Mouse (Mus musculus): ENCODE results near the gene Vwa7. TPM values are rescaled to one million over a fixed set of nuclear protein-coding genes. Genes with fewer than 3 reads are reported as not detected.

Vwa7 gene
- polyA plus RNA-seq, 1 experiment from 2014 or later: 0.06 TPM

DNA sequence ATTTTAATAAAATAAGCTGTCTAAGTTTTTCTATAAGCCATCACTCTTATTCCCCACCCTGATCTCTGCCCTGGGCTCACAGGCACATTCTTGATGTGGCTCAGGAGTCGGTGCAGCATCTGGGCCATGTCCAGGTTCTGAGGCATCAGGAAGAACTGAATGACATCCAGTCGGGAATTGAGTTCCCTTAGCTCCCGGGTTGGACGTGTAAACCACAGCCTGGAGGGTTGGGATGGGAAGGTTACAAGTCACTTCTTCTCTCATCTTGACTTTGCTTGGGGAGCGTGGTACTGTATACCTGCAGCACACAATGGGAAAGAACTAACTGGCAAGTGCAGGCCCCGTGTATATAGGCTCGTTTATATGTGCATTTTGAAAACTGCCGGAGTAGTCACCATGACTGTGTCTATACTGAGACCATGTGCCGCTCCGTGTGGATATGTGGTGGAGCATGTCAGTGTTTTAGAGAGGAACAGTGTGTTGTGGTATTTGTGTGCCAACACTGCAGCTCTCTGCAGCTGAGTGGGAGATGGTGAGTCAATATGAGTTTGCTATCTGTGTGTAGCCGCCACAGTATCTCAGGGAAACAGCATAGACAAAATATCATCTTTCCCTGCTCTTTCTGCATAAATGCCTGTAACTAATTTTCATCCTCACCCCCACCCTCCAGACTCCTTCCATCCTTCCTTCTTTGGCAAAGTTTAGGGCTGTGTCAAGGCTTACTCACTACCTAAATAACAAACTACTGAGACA is 22.9 kb downstream of the Vwa7 start:
- Histone ChIP-seq H3K79me2 (ENCODE audit: inconsistent target) (no peaks in the 10 kb centered on the region), H3K27ac (no peak overlapping the region), H3K36me3 (ENCODE audit: inconsistent target) (no peaks in the 10 kb centered on the region), H3K4me3 (ENCODE audit: inconsistent target) (no peak overlapping the region)
- 95% methylated on average over 11 of the region's 11 CpGs for WGBS (ENCODE audit: missing documents)

DNA sequence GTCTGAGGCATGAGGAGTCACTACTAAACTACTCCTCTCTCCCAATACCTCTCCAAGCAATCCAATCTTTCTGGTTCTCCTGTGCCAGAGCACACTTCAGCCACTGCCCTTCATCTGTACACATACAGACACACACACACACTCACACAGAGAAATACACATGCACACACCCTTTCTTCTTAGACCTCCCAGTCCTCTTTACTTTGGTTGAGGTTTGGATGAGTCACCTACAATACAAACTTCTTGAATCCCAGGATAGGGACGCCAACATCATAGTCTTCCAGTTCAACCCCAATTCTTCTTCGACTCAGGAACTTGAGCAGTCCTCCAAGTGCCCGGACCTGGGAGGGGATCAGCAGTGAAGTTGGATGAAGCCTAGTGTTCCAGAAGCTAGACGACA is 27.4 kb downstream of the Vwa7 start:
- 96% methylated on average over 4 of the region's 4 CpGs for WGBS (ENCODE audit: missing documents)
- Histone ChIP-seq H3K27ac (peak overlapping the region; percentile 96), H3K79me2 (ENCODE audit: inconsistent target) (no peaks in the 10 kb centered on the region), H3K36me3 (ENCODE audit: inconsistent target) (no peaks in the 10 kb centered on the region), H3K4me3 (ENCODE audit: inconsistent target) (no peak overlapping the region)

DNA sequence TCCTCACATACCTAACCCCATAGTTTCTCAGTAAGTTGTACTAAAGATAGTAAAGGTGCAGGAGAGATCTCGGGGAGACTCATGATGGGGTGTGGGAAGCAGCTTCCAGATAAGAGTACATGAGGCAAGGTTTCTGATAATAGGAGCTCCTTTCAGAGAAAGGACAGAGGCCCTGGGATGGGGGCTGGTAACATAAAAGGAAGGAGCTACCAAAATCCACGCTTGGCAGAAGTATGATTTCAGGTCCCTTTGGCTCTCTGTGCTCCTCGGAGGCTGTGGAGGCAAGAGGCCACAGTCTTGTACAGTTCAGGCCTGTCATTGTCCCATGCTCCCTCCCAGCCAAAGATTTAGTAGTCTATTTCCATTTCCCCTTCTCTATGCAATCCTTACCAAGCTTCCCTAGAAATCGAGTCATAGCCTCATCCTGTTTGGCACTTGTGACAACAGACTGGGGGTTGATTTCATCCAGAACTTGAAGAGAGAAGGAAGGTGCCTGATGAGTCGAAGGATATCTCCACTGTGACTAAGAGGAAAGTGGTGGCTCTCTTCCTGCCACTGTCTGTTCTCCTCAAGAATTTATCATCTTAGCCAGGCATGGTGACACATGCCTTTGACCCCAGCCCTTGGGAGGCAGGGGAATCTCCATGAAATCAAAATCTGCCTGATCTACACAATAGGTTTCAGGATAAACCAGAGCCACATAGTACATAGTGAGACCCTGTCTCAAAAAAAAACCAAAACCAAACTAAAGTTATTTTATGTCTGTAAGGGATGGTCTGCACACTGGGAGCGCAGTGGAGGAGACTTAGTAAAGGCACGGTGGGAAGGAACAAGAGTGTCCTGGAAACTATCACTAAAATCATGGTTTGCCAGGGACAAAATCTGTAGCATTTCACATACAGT is 28.8 kb downstream of the Vwa7 start:
- H3K79me2 ChIP-seq (ENCODE audit: inconsistent target): peaks cover 4% of the 10 kb centered on the region; the same call in 1 of the 2 replicates
- peak overlapping the region; percentile 56 for H3K4me3 ChIP-seq (ENCODE audit: inconsistent target)
- H3K36me3 ChIP-seq (ENCODE audit: inconsistent target): no peaks in the 10 kb centered on the region
- WGBS (ENCODE audit: missing documents): 49% methylated on average over 7 of the region's 7 CpGs
- peak overlapping the region; percentile 96 for H3K27ac ChIP-seq

DNA sequence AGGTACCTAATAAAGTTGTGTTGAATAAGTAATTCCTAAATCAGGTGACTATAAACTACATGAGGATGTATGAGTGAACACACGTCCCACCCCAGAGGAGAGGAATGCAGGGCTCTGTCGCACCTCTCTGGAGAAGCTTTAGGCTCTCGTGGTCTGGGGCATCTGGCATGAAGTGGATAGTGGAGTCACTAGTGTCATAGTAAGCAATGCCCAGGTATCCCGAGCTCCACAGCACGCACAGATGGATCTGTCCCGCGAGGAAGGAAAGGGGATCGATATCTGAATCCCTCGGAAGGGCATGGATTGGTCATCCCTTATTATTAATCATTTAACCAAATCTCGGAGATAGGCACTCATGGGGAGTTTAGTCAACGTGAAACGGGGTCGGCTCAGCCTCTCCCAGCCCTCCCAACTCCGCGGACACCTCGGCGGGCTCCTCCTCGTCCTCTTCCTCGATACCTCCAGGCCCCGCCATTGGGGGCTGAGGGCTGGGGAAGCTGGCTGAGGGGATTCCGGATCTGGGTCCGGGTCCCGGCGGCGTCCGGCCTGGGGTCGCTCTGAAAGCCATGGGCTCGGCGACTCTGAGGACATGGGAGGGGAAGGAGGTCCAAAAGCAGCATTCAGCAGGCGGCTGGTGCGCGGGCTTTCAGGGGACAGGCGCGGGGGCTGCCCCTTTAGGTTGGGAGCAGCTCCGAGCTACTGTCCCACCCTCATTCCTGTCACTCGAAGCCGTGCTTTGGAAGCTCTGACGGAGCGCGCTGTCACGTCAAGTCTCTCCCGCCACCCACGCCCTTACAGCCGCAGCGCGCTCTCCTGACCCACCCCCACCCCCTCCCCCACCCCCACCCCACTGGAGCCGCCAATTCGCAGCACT is 29.7 kb downstream of the Vwa7 start:
- WGBS (ENCODE audit: missing documents): 3% methylated on average over 43 of the region's 48 CpGs
- no peaks in the 10 kb centered on the region for H3K36me3 ChIP-seq (ENCODE audit: inconsistent target)
- H3K79me2 ChIP-seq (ENCODE audit: inconsistent target): peaks cover 13% of the 10 kb centered on the region; the same call in 1 of the 2 replicates
- peak overlapping the region; percentile 56 for H3K4me3 ChIP-seq (ENCODE audit: inconsistent target)
- peak overlapping the region; percentile 96 for H3K27ac ChIP-seq

DNA sequence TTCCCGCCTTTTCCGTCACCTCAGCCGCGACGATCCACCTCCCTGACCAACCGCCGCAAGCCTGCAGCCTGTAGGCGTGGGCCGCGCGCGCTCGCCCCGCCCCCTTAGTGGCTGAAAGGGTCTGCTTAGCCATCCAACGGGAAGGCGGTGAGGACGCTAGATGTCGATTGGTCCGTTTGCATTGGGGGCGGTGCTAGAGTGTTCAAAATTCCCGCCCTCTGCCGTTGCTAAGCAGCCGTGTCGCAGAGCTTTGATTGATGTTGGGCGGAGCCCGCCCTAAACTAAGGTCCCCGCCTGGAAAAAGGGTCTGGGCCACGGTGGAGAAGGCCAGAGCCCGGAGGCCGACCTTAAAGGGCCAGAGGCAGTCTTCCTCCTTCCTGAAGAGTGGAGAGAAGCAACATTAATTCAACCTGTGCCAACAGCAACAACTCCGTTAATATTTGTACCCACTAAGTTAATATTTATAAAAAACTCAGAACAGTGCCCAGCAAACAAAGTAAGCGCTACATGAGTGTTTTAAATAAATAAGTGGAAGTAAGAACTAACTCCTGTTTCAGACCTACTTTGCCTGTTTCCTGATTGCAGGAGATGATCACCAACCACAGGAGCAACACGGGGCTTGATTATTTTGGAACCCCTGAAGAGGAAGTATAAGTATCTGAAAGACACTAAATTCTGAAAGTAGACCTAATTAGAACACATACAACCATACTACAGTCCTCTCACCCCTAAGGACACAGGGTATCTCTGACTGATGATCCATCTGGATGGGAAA is 30.5 kb downstream of the Vwa7 start, which contains the start of gene Msh5:
TSS of gene Msh5 (minus strand) at position 65 of the 775 bp plus-strand sequence.
- Histone ChIP-seq H3K4me3 (ENCODE audit: inconsistent target) (peak within 1 kb of the TSS; percentile 56), H3K36me3 (ENCODE audit: inconsistent target) (no peaks in the 10 kb centered on the region), H3K27ac (peak within 1 kb of the TSS; percentile 98), H3K79me2 (ENCODE audit: inconsistent target) (peaks cover 21% of the 10 kb centered on the region)
- 0% methylated on average over 33 of the region's 33 CpGs for WGBS (ENCODE audit: missing documents)

DNA sequence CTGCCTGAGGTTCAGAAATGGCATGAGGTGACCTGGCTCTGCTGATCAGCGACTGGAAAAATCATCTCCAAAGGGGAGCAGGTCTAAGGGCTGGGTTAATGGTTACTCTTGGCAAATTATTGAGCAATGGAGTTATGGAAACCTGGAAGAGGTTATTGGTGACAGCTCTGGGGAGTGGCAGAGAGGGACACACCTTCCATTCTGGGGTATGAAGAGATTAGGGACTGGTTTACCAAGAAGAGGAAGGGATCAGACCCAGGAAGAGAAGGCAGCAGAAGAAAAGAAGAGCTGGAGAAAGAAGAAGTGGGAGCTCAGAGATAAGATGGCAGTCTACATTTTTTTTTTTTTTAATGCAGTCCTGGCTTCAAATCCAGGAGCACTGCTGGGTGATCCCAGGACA is 31.3 kb downstream of the Vwa7 start:
- H3K79me2 ChIP-seq (ENCODE audit: inconsistent target): peaks cover 29% of the 10 kb centered on the region
- WGBS (ENCODE audit: missing documents): 0% methylated on average over 1 of the region's 1 CpGs
- H3K36me3 ChIP-seq (ENCODE audit: inconsistent target): peaks cover 5% of the 10 kb centered on the region; the same call in 1 of the 2 replicates
- H3K27ac ChIP-seq: peak overlapping the region; percentile 98
- no peak overlapping the region for H3K4me3 ChIP-seq (ENCODE audit: inconsistent target)

DNA sequence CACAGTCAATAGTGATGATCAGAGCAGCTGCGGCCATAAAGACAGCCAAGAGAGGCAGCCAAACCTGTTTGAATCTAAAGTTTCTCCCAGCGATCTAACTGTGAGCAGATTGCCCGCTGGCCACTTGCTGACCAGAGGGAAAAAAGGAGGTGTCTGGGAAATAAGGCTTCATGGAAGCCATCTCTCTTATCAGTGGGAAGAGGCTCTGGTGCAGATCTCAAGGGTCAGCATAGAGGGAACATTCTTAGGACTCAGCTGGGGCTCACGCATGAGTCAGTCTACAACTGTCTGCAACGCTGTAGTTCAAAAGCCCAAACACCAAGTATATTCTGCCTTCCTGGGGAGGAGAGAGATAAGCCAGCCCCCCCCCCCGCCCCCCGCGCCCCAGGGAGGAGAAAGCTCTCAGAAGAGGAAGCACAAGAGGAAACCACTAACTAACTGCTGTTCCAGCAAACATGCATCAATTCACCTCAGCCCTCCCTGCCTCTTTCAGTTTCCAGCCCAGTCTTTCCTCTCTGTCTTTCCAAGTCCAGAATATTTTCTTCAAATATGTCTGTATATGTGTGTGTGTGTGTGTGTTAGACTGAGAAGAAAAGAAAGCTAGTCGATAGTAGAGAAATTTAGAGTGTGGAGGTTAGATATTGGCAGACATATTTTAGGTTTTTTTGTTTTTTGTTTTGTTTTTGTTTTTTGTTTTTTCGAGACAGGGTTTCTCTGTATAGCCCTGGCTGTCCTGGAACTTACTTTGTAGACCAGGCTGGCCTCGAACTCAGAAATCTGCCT is 32.0 kb downstream of the Vwa7 start:
- 0% methylated on average over 11 of the region's 11 CpGs for WGBS (ENCODE audit: missing documents)
- peaks cover 36% of the 10 kb centered on the region for H3K79me2 ChIP-seq (ENCODE audit: inconsistent target)
- H3K4me3 ChIP-seq (ENCODE audit: inconsistent target): no peak overlapping the region; the same call in 1 of the 2 replicates
- H3K36me3 ChIP-seq (ENCODE audit: inconsistent target): peaks cover 12% of the 10 kb centered on the region; the same call in 1 of the 2 replicates
- peak overlapping the region; percentile 98 for H3K27ac ChIP-seq

DNA sequence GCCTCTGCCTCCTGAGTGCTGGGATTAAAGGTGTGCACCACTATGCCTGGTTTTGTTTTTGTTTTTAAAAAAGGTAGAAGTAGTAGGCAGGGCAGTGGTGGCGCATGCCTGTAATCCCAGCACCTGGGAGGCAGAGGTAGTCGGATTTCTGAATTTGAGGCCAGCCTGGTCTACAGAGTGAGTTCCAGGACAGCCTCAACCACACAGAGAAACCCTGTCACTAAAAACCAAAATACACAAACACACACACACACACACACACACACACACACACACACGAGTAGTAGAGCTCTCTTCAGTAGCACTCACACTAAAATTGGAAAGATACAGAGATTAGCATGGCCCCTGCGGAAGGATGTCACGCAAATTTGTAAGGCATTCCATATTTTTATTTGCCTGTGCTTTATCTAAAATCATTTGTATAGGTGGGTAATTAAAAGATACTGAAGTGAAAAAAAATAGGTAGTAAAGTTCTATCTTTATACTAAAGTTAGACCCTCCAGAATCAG is 32.6 kb downstream of the Vwa7 start:
- WGBS (ENCODE audit: missing documents): 18% methylated on average over 5 of the region's 5 CpGs
- H3K36me3 ChIP-seq (ENCODE audit: inconsistent target): peaks cover 18% of the 10 kb centered on the region; the same call in 1 of the 2 replicates
- peak overlapping the region; percentile 94; the same call in 1 of the 2 replicates for H3K4me3 ChIP-seq (ENCODE audit: inconsistent target)

DNA sequence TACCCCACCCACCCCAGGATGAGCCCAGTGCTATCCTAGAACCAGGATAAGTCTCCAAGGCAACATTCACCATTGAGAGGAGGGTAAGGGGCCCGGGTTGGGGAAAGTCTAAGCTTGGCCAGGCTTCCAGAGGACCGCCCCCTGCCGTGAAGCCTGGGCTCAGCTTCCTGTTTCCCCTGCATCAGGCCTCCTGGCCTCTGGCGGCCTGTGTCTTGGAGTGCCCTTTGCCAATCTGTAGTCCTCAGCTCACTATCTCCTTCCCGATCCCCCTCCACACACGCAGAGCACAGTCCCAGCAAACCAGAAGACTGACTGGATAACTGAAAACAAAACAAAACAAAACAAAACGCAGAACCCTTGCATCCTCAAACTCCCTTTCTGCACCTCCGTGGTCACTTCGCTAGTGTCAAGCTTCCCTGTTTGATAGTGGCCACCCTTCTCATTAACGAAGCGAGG is 33.2 kb downstream of the Vwa7 start, which contains the start of gene Clic1:
TSS of gene Clic1 (plus strand) at position 406 of the 456 bp plus-strand sequence.
- Histone ChIP-seq H3K79me2 (ENCODE audit: inconsistent target) (peaks cover 48% of the 10 kb centered on the region), H3K36me3 (ENCODE audit: inconsistent target) (peaks cover 24% of the 10 kb centered on the region; the same call in 1 of the 2 replicates), H3K27ac (peak within 1 kb of the TSS; percentile 98), H3K4me3 (ENCODE audit: inconsistent target) (peak within 1 kb of the TSS; percentile 94)
- 0% methylated on average over 10 of the region's 11 CpGs for WGBS (ENCODE audit: missing documents)

More for the DNA sequence above, 32.6 kb downstream of the Vwa7 start:
- peak overlapping the region; percentile 98 for H3K27ac ChIP-seq
- peaks cover 42% of the 10 kb centered on the region for H3K79me2 ChIP-seq (ENCODE audit: inconsistent target)

DNA sequence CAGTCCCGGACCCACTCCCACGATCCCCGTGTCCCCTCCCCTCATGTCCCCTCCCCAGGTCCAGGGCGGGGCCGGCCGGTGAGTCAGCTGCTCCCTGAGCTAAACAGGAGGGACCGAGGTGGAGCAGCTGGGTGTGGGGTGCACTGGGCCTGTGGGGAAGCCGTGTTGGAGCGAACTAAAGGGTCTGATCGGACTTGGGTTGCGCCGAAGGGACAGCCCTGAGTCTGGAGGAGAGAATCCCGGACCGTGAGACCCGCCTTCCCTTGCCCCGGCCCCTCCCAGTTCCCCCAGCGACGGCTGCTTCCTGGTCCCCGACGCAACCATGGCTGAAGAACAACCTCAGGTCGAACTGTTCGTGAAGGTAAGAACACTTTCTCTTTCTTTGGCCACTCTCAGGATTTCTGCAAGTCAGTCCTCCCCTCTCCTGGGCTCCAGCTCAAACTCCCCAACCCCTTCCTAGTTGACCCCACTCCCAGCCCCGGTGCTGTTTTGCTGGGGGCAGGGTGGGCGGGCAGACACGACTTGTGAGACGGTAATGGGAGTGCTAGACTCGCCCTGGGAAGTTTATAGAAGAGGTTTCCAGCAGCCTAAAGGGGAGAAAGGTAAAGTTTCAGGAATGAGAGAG is 33.9 kb downstream of the Vwa7 start:
- Histone ChIP-seq H3K36me3 (ENCODE audit: inconsistent target) (peaks cover 31% of the 10 kb centered on the region), H3K4me3 (ENCODE audit: inconsistent target) (peak overlapping the region; percentile 94), H3K79me2 (ENCODE audit: inconsistent target) (peaks cover 55% of the 10 kb centered on the region), H3K27ac (peak overlapping the region; percentile 98)
- WGBS (ENCODE audit: missing documents): under 1% methylated on average over 27 of the region's 27 CpGs

DNA sequence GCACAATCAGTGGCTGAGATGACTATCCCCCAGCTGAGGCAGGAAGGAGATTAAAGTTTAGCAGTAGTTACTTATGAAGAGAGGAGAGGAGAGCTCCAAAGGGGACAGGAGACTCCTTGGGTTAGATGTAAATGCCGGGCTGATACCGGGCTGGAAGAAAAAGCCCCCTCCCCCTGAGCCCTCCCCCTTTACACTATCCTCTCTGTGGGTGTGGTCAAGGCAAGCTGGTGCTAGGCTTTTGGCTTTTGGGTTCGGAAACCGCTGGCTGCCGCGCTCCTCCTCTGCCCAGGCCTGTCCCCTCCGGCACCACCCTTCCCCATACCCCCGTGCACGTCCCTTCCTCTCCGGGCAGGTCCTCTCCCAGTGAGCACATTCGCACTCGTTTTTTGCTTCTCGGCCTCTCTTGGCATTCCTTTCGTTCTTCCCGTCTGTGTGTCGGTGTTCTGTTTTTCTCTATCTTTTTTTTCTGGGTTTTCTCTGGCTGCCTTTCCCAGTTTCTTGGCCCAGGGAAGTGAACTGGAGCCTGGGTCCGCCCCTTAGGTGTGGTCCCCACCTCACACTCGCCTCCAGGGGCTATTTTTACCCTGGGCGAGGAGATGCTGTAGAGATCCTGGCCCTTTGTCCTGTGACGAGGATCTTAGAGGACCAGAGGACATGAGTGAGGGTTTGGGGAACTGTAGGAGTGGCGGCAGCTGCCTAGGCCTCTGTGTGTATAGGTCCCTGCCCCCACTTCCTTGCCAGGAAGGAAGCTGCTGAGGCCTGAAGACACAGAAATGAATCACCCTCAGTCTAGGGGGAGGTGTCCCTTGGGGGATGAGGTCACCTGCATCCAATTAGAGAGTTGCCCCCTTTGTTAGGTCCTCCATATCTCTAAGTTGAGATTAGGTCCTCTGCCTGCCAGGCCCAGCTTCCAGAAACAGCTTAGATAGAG is 35.0 kb downstream of the Vwa7 start:
- peaks cover 61% of the 10 kb centered on the region for H3K79me2 ChIP-seq (ENCODE audit: inconsistent target)
- H3K4me3 ChIP-seq (ENCODE audit: inconsistent target): peak overlapping the region; percentile 94
- peak overlapping the region; percentile 98 for H3K27ac ChIP-seq
- H3K36me3 ChIP-seq (ENCODE audit: inconsistent target): peaks cover 42% of the 10 kb centered on the region
- WGBS (ENCODE audit: missing documents): under 1% methylated on average over 21 of the region's 21 CpGs
